31 mouse cellular contexts compared by ENCODE assay signal in the genomic region with DNA sequence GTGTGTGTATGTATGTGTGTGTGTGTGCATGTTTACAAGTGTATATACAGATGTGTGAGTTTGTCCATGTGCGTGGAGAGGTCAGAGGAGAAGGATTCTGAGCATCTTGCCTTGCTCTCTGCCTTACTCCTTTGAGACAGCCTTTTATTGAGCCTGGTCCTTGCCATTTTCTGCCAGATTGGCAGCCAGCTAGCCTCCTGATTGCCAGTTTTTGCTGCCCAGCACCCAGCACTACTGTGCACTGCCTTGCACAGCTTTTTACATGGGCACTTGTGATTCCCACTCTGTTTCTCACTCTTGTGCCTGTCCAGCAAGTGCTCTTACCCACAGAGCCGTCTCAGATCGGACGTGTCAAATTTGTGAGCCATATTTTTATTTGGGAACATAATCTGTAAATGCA.
"Had no signal": no experiment of that assay in that cellular context is flagged by ENCODE, and none has a peak within 500 bp of the region (broad histone marks: within the 10 kb centered on the region; RNA-seq: fewer than 3 reads in every experiment).

No protein-coding gene starts in this region.

- DNase-seq: left cerebral cortex, postnatal 4 days; liver; liver, embryonic 13.5 days; liver, postnatal 0 days; lung, adult 18-20 months; lung, adult 2 months; lung, embryonic 14.5 days; lung, postnatal 10 days; lung, postnatal 14 days; lung, postnatal 36 days; lung, postnatal 4 days; midbrain, embryonic 14.5 days had no signal

- H3K27ac ChIP-seq: limb, embryonic 10.5 days; limb, embryonic 12.5 days; limb, embryonic 13.5 days; limb, embryonic 15.5 days; liver, embryonic 12.5 days; liver, embryonic 13.5 days; liver, embryonic 14.5 days; liver, embryonic 15.5 days; lung, embryonic 15.5 days; macrophage; midbrain, embryonic 10.5 days; midbrain, embryonic 12.5 days; midbrain, embryonic 13.5 days; midbrain, embryonic 15.5 days; neural tube, embryonic 12.5 days; neural tube, embryonic 13.5 days had no signal

- ATAC-seq: liver, embryonic 12.5 days; liver, postnatal 0 days; lung, postnatal 0 days; midbrain, embryonic 13.5 days; midbrain, embryonic 15.5 days; midbrain, embryonic 16.5 days had no signal

- H3K27me3 ChIP-seq: limb, embryonic 12.5 days; limb, embryonic 13.5 days; limb, embryonic 15.5 days; liver, embryonic 12.5 days; liver, embryonic 13.5 days; liver, embryonic 15.5 days; lung, embryonic 15.5 days; megakaryocyte, embryonic 14.5 days; midbrain, embryonic 12.5 days; midbrain, embryonic 13.5 days; midbrain, embryonic 15.5 days; neural tube, embryonic 12.5 days; neural tube, embryonic 13.5 days had no signal

- H3K4me1 ChIP-seq: limb, embryonic 10.5 days; limb, embryonic 15.5 days; liver, embryonic 12.5 days; liver, embryonic 13.5 days; liver, embryonic 15.5 days; lung, embryonic 15.5 days; megakaryocyte, embryonic 14.5 days; midbrain, embryonic 10.5 days; midbrain, embryonic 12.5 days; midbrain, embryonic 13.5 days; midbrain, embryonic 15.5 days; neural tube, embryonic 12.5 days had no signal

- H3K4me3 ChIP-seq: limb, embryonic 10.5 days; limb, embryonic 12.5 days; limb, embryonic 13.5 days; limb, embryonic 15.5 days; liver, embryonic 12.5 days; liver, embryonic 13.5 days; liver, embryonic 15.5 days; lung, embryonic 15.5 days; megakaryocyte, embryonic 14.5 days; midbrain, embryonic 10.5 days; midbrain, embryonic 12.5 days; midbrain, embryonic 13.5 days; midbrain, embryonic 15.5 days; myocyte; neural tube, embryonic 12.5 days; neural tube, embryonic 13.5 days had no signal
